Mouse (Mus musculus) CH12.LX (cell line): ENCODE measurements around the gene Fads2. TPM values are rescaled to one million over a fixed set of nuclear protein-coding genes. Genes with fewer than 3 reads are reported as not detected.

Experiments
- DNase-seq: peaks from one replicate; pipeline ENCODE4 v3.0.0-alpha.2; 2013; ENCODE audit errors: extremely low read depth
- H3K27ac ChIP-seq: 2 replicates; pipeline ENCODE4 v1.5.1; 2012; ENCODE audit warnings: low read depth, mild to moderate bottlenecking, control low read depth, moderate library complexity; ENCODE audit not compliant: insufficient read depth
- H3K27me3 ChIP-seq: replicated peaks from 2 replicates; pipeline ENCODE3; 2012; ENCODE audit warnings: inconsistent platforms
- H3K36me3 ChIP-seq, 2 experiments: replicated peaks in 1 of 2; 2 replicates each; pipeline versions ENCODE3 to v1.6.1; 2012; ENCODE audit warnings: inconsistent platforms in 1 of 2, low read length in 1 of 2, mild to moderate bottlenecking in 1 of 2, mixed read lengths in 1 of 2, moderate library complexity in 1 of 2; ENCODE audit not compliant: control insufficient read depth in 1 of 2, insufficient read depth in 1 of 2
- H3K4me1 ChIP-seq, 2 experiments: 2 replicates each; pipeline ENCODE4 v1.6.1; 2012; ENCODE audit warnings: inconsistent platforms in 1 of 2, moderate library complexity in 1 of 2; ENCODE audit not compliant: insufficient read depth in 2 of 2, control insufficient read depth in 1 of 2
- H3K4me2 ChIP-seq: 2 replicates; pipeline ENCODE4 v1.6.1; 2012; ENCODE audit warnings: low read depth, mild to moderate bottlenecking, control low read depth; ENCODE audit not compliant: poor library complexity, insufficient read depth, severe bottlenecking
- H3K4me3 ChIP-seq, 3 experiments: fragments of 150-350 bp in 1 of 3; sonication (generic) in 1 of 3; replicated peaks in 1 of 3; 2 replicates each; pipeline versions ENCODE3 to v1.5.1; 2011 to 2012; ENCODE audit warnings: low read depth in 2 of 3, low read length in 2 of 3, mild to moderate bottlenecking in 2 of 3, moderate library complexity in 2 of 3, control low read depth in 1 of 3, improper control_type of control experiment in 1 of 3, inconsistent platforms in 1 of 3, mixed read lengths in 1 of 3; ENCODE audit not compliant: poor library complexity in 1 of 3
- H3K79me2 ChIP-seq: replicated peaks from 2 replicates; pipeline ENCODE4 v1.6.1; 2012; ENCODE audit warnings: mild to moderate bottlenecking, moderate library complexity; ENCODE audit not compliant: control insufficient read depth, poor library complexity, insufficient read depth, severe bottlenecking; ENCODE audit errors: extremely low read depth
- H3K9ac ChIP-seq: 2 replicates; pipeline ENCODE4 v1.6.1; 2012; ENCODE audit warnings: low read depth, mild to moderate bottlenecking, control low read depth, moderate library complexity; ENCODE audit not compliant: insufficient read depth
- H3K9me3 ChIP-seq: replicated peaks from 2 replicates; pipeline ENCODE3; 2012; ENCODE audit warnings: low read length, inconsistent platforms, mixed read lengths
- BHLHE40 ChIP-seq: IDR thresholded peaks from 2 replicates; pipeline ENCODE4 v1.6.1; 2011; ENCODE audit warnings: mild to moderate bottlenecking, low read depth, low read length, improper control_type of control experiment
- CHD2 ChIP-seq: IDR thresholded peaks from 2 replicates; pipeline ENCODE4 v1.6.1; 2011; ENCODE audit warnings: low read length, improper control_type of control experiment
- CTCF ChIP-seq, 2 experiments: IDR thresholded peaks in 1 of 2; conservative IDR thresholded peaks in 1 of 2; 2 replicates each; pipeline ENCODE4 v1.5.1; 2011 to 2012; ENCODE audit warnings: low read depth in 2 of 2, low read length in 2 of 2, improper control_type of control experiment in 1 of 2, inconsistent platforms in 1 of 2, mild to moderate bottlenecking in 1 of 2, moderate library complexity in 1 of 2
- ELF1 ChIP-seq: IDR thresholded peaks from 2 replicates; pipeline ENCODE4 v1.6.1; 2014; ENCODE audit warnings: low read depth, mild to moderate bottlenecking, inconsistent platforms, low read length, improper control_type of control experiment
- IRF4 ChIP-seq: IDR thresholded peaks from 2 replicates; pipeline ENCODE4 v1.6.1; 2014; ENCODE audit warnings: low read depth, mild to moderate bottlenecking, inconsistent platforms, low read length, improper control_type of control experiment
- JUN ChIP-seq: IDR thresholded peaks from 2 replicates; pipeline ENCODE4 v1.6.1; 2011; ENCODE audit warnings: low read depth, mild to moderate bottlenecking, low read length, improper control_type of control experiment, moderate library complexity; ENCODE audit not compliant: insufficient read depth
- JUND ChIP-seq: conservative IDR thresholded peaks from 2 replicates; pipeline ENCODE4 v1.6.1; 2011; ENCODE audit warnings: low read depth, low read length, improper control_type of control experiment
- MAFK ChIP-seq: IDR thresholded peaks from 2 replicates; pipeline ENCODE4 v1.6.1; 2011; ENCODE audit warnings: low read length, improper control_type of control experiment; ENCODE audit not compliant: insufficient replicate concordance
- MEF2A ChIP-seq: IDR thresholded peaks from 2 replicates; pipeline ENCODE4 v1.6.1; 2014; ENCODE audit warnings: low read depth, mild to moderate bottlenecking, inconsistent platforms, low read length, improper control_type of control experiment, borderline replicate concordance
- MYC ChIP-seq: IDR thresholded peaks from 2 replicates; pipeline ENCODE4 v1.6.1; 2011; ENCODE audit warnings: low read depth, mild to moderate bottlenecking, improper control_type of control experiment, low read length
- NRF1 ChIP-seq: IDR thresholded peaks from 2 replicates; pipeline ENCODE4 v1.6.1; 2014; ENCODE audit warnings: low read depth, mild to moderate bottlenecking, inconsistent platforms, low read length, improper control_type of control experiment, moderate library complexity
- POLR2A ChIP-seq: IDR thresholded peaks from 2 replicates; pipeline ENCODE4 v1.6.1; 2011; ENCODE audit warnings: low read depth, mild to moderate bottlenecking, improper control_type of control experiment, low read length
- POLR2AphosphoS2 ChIP-seq: IDR thresholded peaks from 2 replicates; pipeline ENCODE4 v1.6.1; 2011; ENCODE audit warnings: low read depth, low read length, improper control_type of control experiment
- RAD21 ChIP-seq: IDR thresholded peaks from 2 replicates; pipeline ENCODE4 v1.6.1; 2011; ENCODE audit warnings: low read depth, mild to moderate bottlenecking, low read length, improper control_type of control experiment, moderate library complexity
- SIN3A ChIP-seq: IDR thresholded peaks from 2 replicates; pipeline ENCODE4 v1.6.1; 2012; ENCODE audit warnings: low read length, improper control_type of control experiment, inconsistent platforms
- TCF12 ChIP-seq: IDR thresholded peaks from 2 replicates; pipeline ENCODE4 v1.6.1; 2014; ENCODE audit warnings: low read depth, mild to moderate bottlenecking, inconsistent platforms, low read length, improper control_type of control experiment
- USF2 ChIP-seq: conservative IDR thresholded peaks from 2 replicates; pipeline ENCODE4 v1.6.1; 2011; ENCODE audit warnings: low read depth, low read length, improper control_type of control experiment
- ZC3H11A ChIP-seq: IDR thresholded peaks from 2 replicates; pipeline ENCODE4 v1.6.1; 2012; ENCODE audit warnings: low read depth, mild to moderate bottlenecking, inconsistent platforms, low read length, improper control_type of control experiment
- ZKSCAN1 ChIP-seq: IDR thresholded peaks from 2 replicates; pipeline ENCODE4 v1.6.1; 2012; ENCODE audit warnings: low read depth, inconsistent platforms, low read length, improper control_type of control experiment, borderline replicate concordance
- dilution Hi-C: fragments of 300-500 bp; cut with MboI; formaldehyde crosslinking; loops from 2 replicates; pipeline ENCODE4 v1.14.3; 2020; ENCODE audit warnings: low sequenced_read_pairs; ENCODE audit not compliant: extremely low pct_unique_long_range_greater_than_20kb, extremely low pct_ligation_motif_present
- in situ Hi-C: fragments of 300-500 bp; cut with MboI; formaldehyde crosslinking; loops from 3 replicates; pipeline ENCODE4 v1.14.3; 2019; ENCODE audit warnings: low sequenced_read_pairs, low pct_ligation_motif_present, low pct_unique_long_range_greater_than_20kb, mixed read lengths
- polyA plus RNA-seq: library from polyadenylated mRNA; unstranded; fragments of >175 nt; gene quantifications from 2 replicates; pipeline ENCODE4 v1.2.1, GENCODE M21; 2012; ENCODE audit warnings: low read depth; ENCODE audit not compliant: insufficient read length
- total RNA-seq, 2 experiments: library from RNA; depleted of rRNA; stranded (reverse); fragments of 300-350 nt in 1 of 2; fragments of >200 nt in 1 of 2; gene quantifications; 2 replicates each; pipeline ENCODE4 v1.2.3; 2012 to 2014

The Fads2 gene
- total and polyA plus RNA-seq, 3 experiments: 1.7 to 8.1 (median 1.8) TPM

- Histone ChIP-seq H3K27ac (no peak overlapping the region), H3K4me1 (peaks cover 6 to 18% of the 10 kb centered on the region in 2 experiments), H3K9ac (no peak overlapping the region), H3K79me2 (no peaks in the 10 kb centered on the region), H3K36me3 (no peaks in the 10 kb centered on the region), H3K9me3 (no peaks in the 10 kb centered on the region), H3K4me3 (no peak overlapping the region), H3K27me3 (peaks cover 43% of the 10 kb centered on the region), H3K4me2 (no peak overlapping the region)
- in situ Hi-C loops: no loop called here
- dilution Hi-C loops: no loop called here
- no peak for DNase-seq
- TF ChIP-seq ELF1 (no peak), BHLHE40 (no peak), JUND (no peak), CHD2 (no peak), JUN (no peak), MAFK (no peak), ZC3H11A (no peak), MEF2A (no peak), POLR2AphosphoS2 (no peak), TCF12 (no peak), NRF1 (no peak), RAD21 (no peak), CTCF (conservative IDR thresholded peaks at IDR 0.05 in 1 of 2, IDR thresholded peaks at IDR 0.05 in 1 of 2; ENCODE audit: low read depth in 2 of 2, low read length in 2 of 2) (no peak), SIN3A (no peak), IRF4 (no peak), ZKSCAN1 (no peak), MYC (no peak), POLR2A (no peak), USF2 (no peak)
These were observed 82.3 kb downstream of the Fads2 start for GRCm38 (mm10) chr19:10019214-10019760.

- no peak for TF ChIP-seq CTCF (conservative IDR thresholded peaks at IDR 0.05 in 1 of 2, IDR thresholded peaks at IDR 0.05 in 1 of 2; ENCODE audit: low read depth in 2 of 2, low read length in 2 of 2)
- TF ChIP-seq, all 38 proteins: peak for 0
- no peaks in the 10 kb centered on the region for H3K36me3 ChIP-seq
- DNase-seq: no peak
- H3K27ac ChIP-seq: no peak overlapping the region
- H3K4me1 ChIP-seq: peaks cover 6 to 18% of the 10 kb centered on the region in 2 experiments
- H3K4me3 ChIP-seq: peak overlapping the region in 1 of 3 experiments; percentile 40
- H3K9ac ChIP-seq: no peak overlapping the region
- peaks cover 43% of the 10 kb centered on the region for H3K27me3 ChIP-seq
- H3K9me3 ChIP-seq: no peaks in the 10 kb centered on the region
- no peaks in the 10 kb centered on the region for H3K79me2 ChIP-seq
- in situ Hi-C loops: no loop called here
- dilution Hi-C loops: no loop called here
- H3K4me2 ChIP-seq: peak overlapping the region; percentile 68
These were observed 83.1 kb downstream of the Fads2 start for GRCm38 (mm10) chr19:10018527-10018818.
